Mouse (Mus musculus): ENCODE results near the gene Nxf1.

The Nxf1 gene

GRCm38 (mm10) chr19:8770567-8771270 lies 13.8 kb downstream of the Nxf1 start, which contains the start of gene Tmem223:
Gene Tmem223 (plus strand): TSS chr19:8770996.
- peak; percentile 88 for DNase-seq (ENCODE audit: low spot score in 2 of 2)

GRCm38 (mm10) chr19:8772996-8773395 lies 16.1 kb downstream of the Nxf1 start:
- no peak for DNase-seq (ENCODE audit: low spot score in 2 of 2)

- DNase-seq (ENCODE audit: low spot score in 2 of 2) = no peak
These were observed 16.5 kb downstream of the Nxf1 start for GRCm38 (mm10) chr19:8773409-8773808.

GRCm38 (mm10) chr19:8774086-8774835 lies 17.4 kb downstream of the Nxf1 start, which contains the start of gene Tmem179b:
Gene Tmem179b (minus strand): TSS chr19:8774467.
- DNase-seq (ENCODE audit: low spot score in 2 of 2) = peak; percentile 97

- DNase-seq (ENCODE audit: low spot score in 2 of 2) = peak in 1 of 2 experiments; percentile 42
These were observed 18.1 kb downstream of the Nxf1 start for GRCm38 (mm10) chr19:8774951-8775421.

- peak; percentile 95 to 98 for DNase-seq (ENCODE audit: low spot score in 2 of 2)
These were observed 29.3 kb downstream of the Nxf1 start, which contains the start of gene Taf6l for GRCm38 (mm10) chr19:8786008-8786781. Gene Taf6l (minus strand): TSS chr19:8786417.

GRCm38 (mm10) chr19:8788521-8788920 lies 31.6 kb downstream of the Nxf1 start:
- no peak for DNase-seq (ENCODE audit: low spot score in 2 of 2)

- DNase-seq (ENCODE audit: low spot score in 2 of 2) = no peak
These were observed 32.3 kb downstream of the Nxf1 start for GRCm38 (mm10) chr19:8789171-8789570.

GRCm38 (mm10) chr19:8790171-8790570 lies 33.3 kb downstream of the Nxf1 start:
- peak in 1 of 2 experiments; percentile 59 for DNase-seq (ENCODE audit: low spot score in 2 of 2)

- peak; percentile 95 to 96 for DNase-seq (ENCODE audit: low spot score in 2 of 2)
These were observed 41.5 kb downstream of the Nxf1 start, which contains the start of gene Polr2g for GRCm38 (mm10) chr19:8798264-8798946. Gene Polr2g (minus strand): TSS chr19:8798577.

- DNase-seq (ENCODE audit: low spot score in 2 of 2) = no peak
These were observed 42.1 kb downstream of the Nxf1 start for GRCm38 (mm10) chr19:8798947-8799315.

- peak; percentile 97 to 99 for DNase-seq (ENCODE audit: low spot score in 2 of 2)
These were observed 45.4 kb downstream of the Nxf1 start, which contains the start of gene Zbtb3 for GRCm38 (mm10) chr19:8802130-8802821. Gene Zbtb3 (plus strand): TSS chr19:8802555.

- no peak for DNase-seq (ENCODE audit: low spot score in 2 of 2)
These were observed 46.4 kb downstream of the Nxf1 start for GRCm38 (mm10) chr19:8803204-8803780.

GRCm38 (mm10) chr19:8803879-8804660 lies 47.2 kb downstream of the Nxf1 start:
- DNase-seq (ENCODE audit: low spot score in 2 of 2) = no peak

- no peak for DNase-seq (ENCODE audit: low spot score in 2 of 2)
These were observed 49.9 kb downstream of the Nxf1 start for GRCm38 (mm10) chr19:8806810-8807209.

- DNase-seq (ENCODE audit: low spot score in 2 of 2) = no peak
These were observed 58.9 kb downstream of the Nxf1 start for GRCm38 (mm10) chr19:8815812-8816211.

GRCm38 (mm10) chr19:8817001-8817400 lies 60.1 kb downstream of the Nxf1 start:
- DNase-seq (ENCODE audit: low spot score in 2 of 2) = no peak

GRCm38 (mm10) chr19:8818301-8818798 lies 61.5 kb downstream of the Nxf1 start:
- no peak for DNase-seq (ENCODE audit: low spot score in 2 of 2)
